Mouse (Mus musculus) hindbrain, embryonic 14.5 days (tissue): ENCODE data around the gene Polr3f. TPM values are rescaled to one million over a fixed set of nuclear protein-coding genes. Genes with fewer than 3 reads are reported as not detected.
A peak's percentile ranks its signal among the peaks of the same experiment; 100 is the strongest.

Source experiments
- ATAC-seq: fragments of 200-750 bp; cut with Nextera tagmentation; 2 replicates; pipeline ENCODE4 v1.8.0; 2017; ENCODE audit warnings: moderate number of reproducible peaks, mild to moderate bottlenecking, moderate TSS enrichment, moderate library complexity; ENCODE audit not compliant: low FRiP score
- DNase-seq: peaks from one replicate; pipeline ENCODE4 v3.0.0-alpha.2; 2015; ENCODE audit warnings: low spot score
- H3K27ac ChIP-seq: fragments of 300-500 bp; sonication (generic); 2 replicates; pipeline ENCODE4 v1.5.1; 2014; ENCODE audit warnings: mild to moderate bottlenecking, moderate library complexity
- H3K27me3 ChIP-seq: fragments of 300-500 bp; sonication (generic); 2 replicates; pipeline ENCODE4 v1.6.1; 2014; ENCODE audit warnings: mild to moderate bottlenecking, low read length, mixed read lengths; ENCODE audit not compliant: control insufficient read depth, insufficient read depth
- H3K36me3 ChIP-seq: fragments of 300-500 bp; sonication (generic); replicated peaks from 2 replicates; pipeline ENCODE4 v1.6.1; 2014; ENCODE audit not compliant: control insufficient read depth, insufficient read depth
- H3K4me1 ChIP-seq: fragments of 300-500 bp; sonication (generic); replicated peaks from 2 replicates; pipeline ENCODE4 v1.6.1; 2014; ENCODE audit warnings: antibody characterized with exemption, low read length, mixed read lengths; ENCODE audit not compliant: control insufficient read depth, insufficient read depth
- H3K4me2 ChIP-seq: fragments of 300-500 bp; sonication (generic); replicated peaks from 2 replicates; pipeline ENCODE4 v1.6.1; 2014; ENCODE audit warnings: mild to moderate bottlenecking, moderate library complexity
- H3K4me3 ChIP-seq: fragments of 300-500 bp; sonication (generic); replicated peaks from 2 replicates; pipeline ENCODE4 v1.5.1; 2014; ENCODE audit warnings: mild to moderate bottlenecking, low read length
- H3K9ac ChIP-seq: fragments of 300-500 bp; sonication (generic); 2 replicates; pipeline ENCODE4 v1.6.1; 2014
- H3K9me3 ChIP-seq: fragments of 300-500 bp; sonication (generic); 2 replicates; pipeline ENCODE4 v1.6.1; 2016; ENCODE audit warnings: low read length; ENCODE audit not compliant: control insufficient read depth
- WGBS: fragments of 180-500 bp; shearing (Covaris S2); extraction: QIAGEN DNeasy Blood & Tissue Kit; methylation state at CpG from one replicate; pipeline ENCODE4 v1.1.7; 2014; 5-methylcytosine and 5-hydroxymethylcytosine counted together
- polyA plus RNA-seq: library from polyadenylated mRNA; unstranded; fragments of >200 nt; fragmentation: Nextera tagmentation; extraction: Ambion mirVana; gene quantifications from 2 replicates; pipeline ENCODE4 v1.2.1, GENCODE M21; 2014

Polr3f gene
- 26.4 and 28.3 TPM in 2 replicates for polyA plus RNA-seq

DNA sequence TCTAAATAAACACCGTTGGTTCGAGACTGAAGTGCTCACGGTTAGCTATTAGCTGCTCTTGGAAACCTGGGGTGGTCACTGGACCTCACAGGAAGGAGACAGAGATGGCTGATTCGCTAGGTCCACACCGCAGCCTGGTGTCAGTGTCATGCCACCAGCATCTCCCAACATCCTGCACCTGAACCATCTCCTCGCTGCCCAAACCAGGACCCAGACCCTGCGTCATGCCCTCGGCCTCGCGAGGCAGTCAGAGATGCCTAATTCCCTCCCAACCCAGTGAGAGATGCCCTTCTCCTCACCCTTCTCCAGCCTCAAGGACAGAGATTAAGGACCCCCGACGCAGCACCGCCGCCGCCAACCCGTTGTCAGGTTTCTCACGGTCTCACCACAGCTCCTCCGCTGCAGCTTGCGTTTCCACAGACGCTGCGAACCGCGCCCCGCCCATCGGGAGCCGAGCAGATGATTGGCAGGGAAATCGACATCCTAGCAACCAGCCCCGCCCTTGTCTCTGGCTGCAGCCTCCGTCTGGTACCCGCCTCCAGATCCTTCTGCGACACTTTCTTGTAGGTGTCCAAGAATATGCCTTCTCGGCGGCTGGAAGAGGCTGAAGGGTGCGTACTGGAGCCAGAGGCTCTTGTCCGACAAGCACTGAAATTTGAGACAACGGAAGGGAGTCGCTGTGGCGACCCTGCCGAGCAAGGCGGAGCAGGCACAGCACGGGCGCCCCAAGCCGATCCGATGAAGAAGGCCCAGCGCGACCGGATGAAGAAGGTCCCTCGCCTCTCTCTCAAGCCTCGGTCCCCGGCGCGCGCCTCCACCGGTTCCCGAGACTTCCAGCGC, at the start of gene Polr3f, which contains the start of gene Dzank1:
Gene Polr3f, plus strand, starts transcription at position 738 of the 840 bp plus-strand sequence.
Gene Dzank1, minus strand, starts transcription at position 434 of the 840 bp plus-strand sequence.
- Histone ChIP-seq H3K27me3 (no peaks in the 10 kb centered on the region), H3K4me2 (peak within 1 kb of the TSS; percentile 75), H3K27ac (peak within 1 kb of the TSS; percentile 94), H3K36me3 (peaks cover 21% of the 10 kb centered on the region), H3K9me3 (no peaks in the 10 kb centered on the region), H3K4me1 (peaks cover 23% of the 10 kb centered on the region), H3K4me3 (peak within 1 kb of the TSS; percentile 89), H3K9ac (peak within 1 kb of the TSS; percentile 71)
- peak; percentile 94 for DNase-seq
- under 1% methylated on average over 56 of the region's 56 CpGs for WGBS
- peak; percentile 98 for ATAC-seq

DNA sequence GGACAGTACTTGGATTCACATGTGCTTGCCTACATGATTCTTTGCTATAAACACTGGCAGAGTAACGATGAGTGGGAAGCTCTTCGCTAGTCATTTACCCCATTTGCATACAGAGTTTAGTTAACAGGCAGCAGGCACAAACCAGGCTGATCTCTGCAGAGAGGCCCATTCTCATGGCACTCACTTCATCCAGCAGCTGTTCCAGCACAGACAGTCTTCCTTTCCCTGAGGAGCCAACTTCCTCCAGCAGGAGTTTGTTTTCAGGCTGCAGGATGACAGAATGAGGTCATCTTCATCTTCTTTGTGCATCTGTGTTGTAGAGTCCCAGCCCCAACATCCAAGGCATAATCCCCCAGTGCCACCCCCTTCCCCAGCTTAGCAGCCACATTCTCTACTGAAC, 48.1 kb upstream of the Polr3f start:
- ATAC-seq (no peak), DNase-seq (no peak)
- Histone ChIP-seq H3K4me3 (no peak overlapping the region), H3K27me3 (no peaks in the 10 kb centered on the region), H3K4me1 (no peaks in the 10 kb centered on the region), H3K4me2 (no peak overlapping the region), H3K27ac (no peak overlapping the region), H3K9ac (no peak overlapping the region), H3K36me3 (peaks cover 70% of the 10 kb centered on the region), H3K9me3 (no peaks in the 10 kb centered on the region)
- WGBS: 83% methylated on average over 2 of the region's 2 CpGs

DNA sequence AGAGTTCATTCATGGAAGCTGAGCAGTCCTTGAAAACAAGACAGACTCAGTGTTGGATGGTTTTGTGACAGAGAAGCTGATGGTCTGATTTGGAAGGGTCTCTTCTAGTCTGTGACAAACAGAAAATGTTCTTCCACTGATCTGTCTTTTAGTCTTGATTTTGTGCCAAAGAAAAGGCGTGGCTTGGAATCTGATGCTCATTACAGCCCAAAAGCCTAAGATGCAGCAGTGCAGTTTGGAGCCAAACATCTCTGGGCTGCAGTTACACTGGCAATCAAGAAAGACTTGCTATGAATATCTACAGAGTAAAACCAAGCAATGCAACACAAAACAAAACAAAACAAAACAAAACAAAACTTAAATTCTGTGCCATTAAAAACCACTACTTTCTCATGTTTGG, 43.4 kb upstream of the Polr3f start:
- H3K36me3 ChIP-seq: peaks cover 56% of the 10 kb centered on the region
- no peak overlapping the region for H3K9ac ChIP-seq
- 69% methylated on average over 1 of the region's 1 CpGs for WGBS
- no peak overlapping the region for H3K27ac ChIP-seq
- no peak overlapping the region for H3K4me3 ChIP-seq
- no peak overlapping the region for H3K4me2 ChIP-seq
- no peak for ATAC-seq
- no peaks in the 10 kb centered on the region for H3K9me3 ChIP-seq
- H3K4me1 ChIP-seq: no peaks in the 10 kb centered on the region
- no peaks in the 10 kb centered on the region for H3K27me3 ChIP-seq
- DNase-seq: no peak

DNA sequence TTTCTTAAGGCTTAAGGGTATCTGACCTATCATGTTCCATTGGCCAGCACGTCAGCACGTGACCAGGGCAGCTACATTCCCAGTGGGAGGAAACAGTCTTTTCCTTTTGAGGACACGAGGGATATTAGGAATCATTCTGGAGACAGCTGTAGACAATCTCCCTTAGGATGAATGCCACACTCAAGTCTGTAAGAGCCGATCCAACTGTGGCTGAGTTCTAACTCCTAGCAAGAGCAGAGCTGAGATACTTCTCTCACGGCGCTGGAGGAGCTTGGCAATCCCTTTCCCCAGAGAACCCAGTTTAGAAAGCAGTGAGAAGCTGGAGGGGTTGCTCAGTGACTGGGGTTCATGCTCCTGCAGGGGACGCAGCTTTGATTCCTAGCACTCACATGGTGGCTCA, 42.1 kb upstream of the Polr3f start:
- no peak for ATAC-seq
- DNase-seq: no peak
- Histone ChIP-seq H3K36me3 (peaks cover 56% of the 10 kb centered on the region), H3K4me1 (no peaks in the 10 kb centered on the region), H3K9ac (no peak overlapping the region), H3K27ac (no peak overlapping the region), H3K9me3 (no peaks in the 10 kb centered on the region), H3K4me2 (no peak overlapping the region), H3K27me3 (no peaks in the 10 kb centered on the region), H3K4me3 (no peak overlapping the region)
- 88% methylated on average over 7 of the region's 7 CpGs for WGBS

DNA sequence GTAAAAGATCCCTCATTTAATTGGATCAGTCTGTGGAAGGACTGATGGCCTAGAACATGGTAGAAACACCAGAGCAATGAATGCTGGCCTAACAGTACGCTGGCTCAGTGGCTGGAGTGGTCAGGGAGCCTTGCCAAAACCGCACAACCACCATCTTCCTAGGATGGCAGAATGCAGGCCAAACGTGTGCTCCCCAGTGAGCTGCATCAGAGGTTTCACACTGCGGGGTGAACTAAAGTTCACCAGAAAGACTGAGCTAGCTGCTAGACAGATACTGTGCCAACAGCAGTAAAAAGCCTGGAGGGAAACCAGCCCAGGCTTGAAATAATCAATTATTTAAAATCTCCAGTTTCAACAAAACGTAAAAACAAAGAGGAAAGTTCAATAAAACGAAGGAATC, 40.0 kb upstream of the Polr3f start:
- no peak overlapping the region for H3K4me2 ChIP-seq
- H3K4me3 ChIP-seq: no peak overlapping the region
- WGBS: 82% methylated on average over 6 of the region's 6 CpGs
- no peak for DNase-seq
- no peak for ATAC-seq
- no peak overlapping the region for H3K9ac ChIP-seq
- H3K36me3 ChIP-seq: peaks cover 41% of the 10 kb centered on the region
- H3K4me1 ChIP-seq: no peaks in the 10 kb centered on the region
- H3K27ac ChIP-seq: no peak overlapping the region
- H3K27me3 ChIP-seq: no peaks in the 10 kb centered on the region
- no peaks in the 10 kb centered on the region for H3K9me3 ChIP-seq

DNA sequence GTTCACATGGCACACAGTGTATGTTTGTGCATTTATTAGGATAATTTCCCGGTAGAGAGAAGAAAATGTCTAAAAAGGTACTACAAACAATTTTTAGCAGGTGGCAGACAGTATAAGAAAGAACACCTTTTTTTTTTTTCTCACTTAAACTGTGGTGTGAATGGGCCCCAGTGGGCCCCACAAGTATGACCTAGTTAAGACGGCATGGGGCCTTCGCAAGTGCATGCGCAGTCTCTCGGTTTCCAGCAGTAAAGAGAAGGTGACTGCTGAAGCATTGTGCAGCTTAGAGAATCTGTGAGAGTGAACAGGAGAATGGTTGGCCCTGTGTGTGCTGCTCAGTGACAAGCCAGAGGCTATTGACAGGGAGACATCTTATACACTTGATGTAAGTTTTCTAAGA, 38.2 kb upstream of the Polr3f start:
- Histone ChIP-seq H3K27me3 (no peaks in the 10 kb centered on the region), H3K4me3 (no peak overlapping the region), H3K4me1 (no peaks in the 10 kb centered on the region), H3K4me2 (no peak overlapping the region), H3K9me3 (no peaks in the 10 kb centered on the region), H3K9ac (no peak overlapping the region), H3K27ac (no peak overlapping the region), H3K36me3 (peaks cover 38% of the 10 kb centered on the region)
- WGBS: 91% methylated on average over 5 of the region's 5 CpGs
- no peak for DNase-seq
- ATAC-seq: no peak

DNA sequence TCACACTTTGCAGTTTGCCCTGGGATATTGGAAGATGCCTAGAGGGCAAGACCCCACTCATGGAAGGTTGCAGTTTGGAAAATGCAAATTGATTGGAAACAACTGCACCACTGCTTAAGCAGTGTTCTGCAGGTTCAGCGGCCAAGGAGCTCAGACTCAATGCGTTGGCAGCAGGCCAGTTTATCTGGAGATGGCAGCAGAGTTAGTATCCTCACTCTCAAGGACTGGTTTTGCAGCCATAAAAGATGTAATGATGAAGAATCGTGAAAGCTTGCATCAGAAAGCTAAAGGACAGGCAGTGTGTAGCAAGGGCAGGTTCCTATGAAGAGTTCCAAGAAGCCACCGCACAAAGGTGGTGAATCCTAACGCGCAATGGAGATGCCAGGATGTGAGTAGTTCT, 25.4 kb upstream of the Polr3f start:
- no peaks in the 10 kb centered on the region for H3K4me1 ChIP-seq
- no peak overlapping the region for H3K27ac ChIP-seq
- H3K27me3 ChIP-seq: no peaks in the 10 kb centered on the region
- WGBS: 87% methylated on average over 6 of the region's 6 CpGs
- no peak for DNase-seq
- no peak overlapping the region for H3K9ac ChIP-seq
- no peak overlapping the region for H3K4me2 ChIP-seq
- peaks cover 60% of the 10 kb centered on the region for H3K36me3 ChIP-seq
- no peak for ATAC-seq
- no peaks in the 10 kb centered on the region for H3K9me3 ChIP-seq
- H3K4me3 ChIP-seq: no peak overlapping the region

DNA sequence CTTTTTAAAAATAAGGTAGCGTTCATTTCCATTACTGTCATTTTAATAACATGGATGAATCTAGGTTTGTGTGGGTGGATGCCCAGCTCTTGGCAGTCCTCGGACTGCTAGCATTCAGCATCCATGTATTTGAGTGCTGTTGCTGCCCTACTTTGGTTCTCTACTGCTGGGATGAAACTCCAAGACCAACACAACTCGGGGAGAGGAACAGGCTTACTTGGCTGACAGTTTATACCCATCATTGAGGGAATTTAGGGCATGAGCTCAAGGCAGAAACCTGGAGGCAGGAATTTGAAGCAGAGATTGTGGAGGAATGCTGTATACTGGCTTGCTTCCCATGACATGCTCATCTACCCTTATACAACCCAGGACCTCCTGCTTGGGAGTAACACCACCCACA, 12.9 kb upstream of the Polr3f start:
- Histone ChIP-seq H3K27ac (no peak overlapping the region), H3K9me3 (no peaks in the 10 kb centered on the region), H3K9ac (no peak overlapping the region), H3K4me3 (no peak overlapping the region), H3K36me3 (peaks cover 37% of the 10 kb centered on the region), H3K27me3 (no peaks in the 10 kb centered on the region), H3K4me1 (no peaks in the 10 kb centered on the region), H3K4me2 (no peak overlapping the region)
- 88% methylated on average over 3 of the region's 3 CpGs for WGBS
- no peak for DNase-seq
- no peak for ATAC-seq

DNA sequence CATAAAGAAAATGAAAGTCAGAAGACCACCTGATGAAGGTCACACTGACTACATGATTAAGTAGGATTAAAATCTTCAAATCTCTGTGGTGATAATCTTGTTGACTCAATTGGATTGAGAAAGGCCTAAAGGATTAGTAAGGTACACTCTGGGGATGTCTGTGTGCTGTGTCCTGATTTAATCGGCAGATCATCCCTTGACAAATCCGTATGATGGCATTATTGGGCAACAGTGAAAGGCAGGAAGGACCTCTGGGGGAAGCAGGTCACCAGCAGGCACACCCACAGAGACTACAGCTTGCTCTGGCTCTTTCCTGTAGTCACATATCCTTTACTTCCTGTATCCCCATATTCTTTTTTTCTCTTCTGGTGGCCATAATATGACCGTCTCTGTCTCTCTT, 7.7 kb upstream of the Polr3f start:
- no peaks in the 10 kb centered on the region for H3K4me1 ChIP-seq
- DNase-seq (no peak), ATAC-seq (no peak)
- no peak overlapping the region for H3K4me2 ChIP-seq
- WGBS: 80% methylated on average over 3 of the region's 3 CpGs
- H3K9me3 ChIP-seq: no peaks in the 10 kb centered on the region
- H3K27me3 ChIP-seq: no peaks in the 10 kb centered on the region
- no peak overlapping the region for H3K4me3 ChIP-seq
- H3K27ac ChIP-seq: no peak overlapping the region
- no peak overlapping the region for H3K9ac ChIP-seq
- H3K36me3 ChIP-seq: peaks cover 39% of the 10 kb centered on the region
